In the genomic region with DNA sequence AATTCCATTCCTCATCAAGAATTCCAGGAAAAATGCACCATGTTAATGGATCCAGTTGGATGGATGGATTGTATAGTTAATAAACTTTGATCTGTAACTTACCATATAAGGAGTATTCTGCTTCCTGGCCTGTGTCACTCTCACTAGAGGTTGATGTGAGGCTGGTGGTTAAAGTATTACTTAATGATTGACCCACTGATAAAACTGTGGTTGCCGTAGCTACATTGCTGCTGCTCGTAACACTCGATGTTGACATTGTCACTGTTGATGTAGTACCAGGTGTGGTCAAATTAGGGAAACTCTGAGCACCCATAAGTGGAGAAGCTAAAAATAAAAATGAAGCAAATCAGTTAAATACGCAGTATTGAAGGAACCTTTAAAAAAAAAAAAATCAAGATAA, we compare ENCODE assay signal across 25 mouse cellular contexts.
A peak's percentile ranks its signal among the peaks of the same experiment; 100 is the strongest.
DNase-seq lines count a peak whose midpoint lies in the region; ATAC-seq and TF ChIP-seq lines count a peak whose summit lies in the region.
"Had no signal": no experiment of that assay in that cellular context is flagged by ENCODE, and none has a peak within 500 bp of the region (broad histone marks: within the 10 kb centered on the region; RNA-seq: fewer than 3 reads in every experiment).

No protein-coding gene starts in this region.

- H3K9ac ChIP-seq in intestine, embryonic 16.5 days (ENCODE audit: low read depth, low read length) = no peak overlapping the region
- no peak overlapping the region for H3K9ac ChIP-seq in liver, postnatal 0 days (replicated peaks)
- H3K9ac ChIP-seq: forebrain, embryonic 15.5 days; heart, embryonic 15.5 days; hindbrain, embryonic 13.5 days had no signal

- H3K27me3 ChIP-seq in intestine, embryonic 16.5 days (replicated peaks; ENCODE audit: control insufficient read depth, insufficient read depth, low read length) = no peaks in the 10 kb centered on the region
- H3K27me3 ChIP-seq in liver, postnatal 0 days (ENCODE audit: insufficient read depth, low read length) = no peaks in the 10 kb centered on the region
- H3K27me3 ChIP-seq: forebrain, embryonic 15.5 days; heart, embryonic 15.5 days; hindbrain, embryonic 13.5 days had no signal

- H3K4me1 ChIP-seq in intestine, embryonic 16.5 days (ENCODE audit: control insufficient read depth, insufficient read depth, low read length) = no peaks in the 10 kb centered on the region
- no peaks in the 10 kb centered on the region for H3K4me1 ChIP-seq in liver, postnatal 0 days (ENCODE audit: insufficient read depth)
- H3K4me1 ChIP-seq: forebrain, embryonic 15.5 days; hindbrain, embryonic 13.5 days; limb, embryonic 10.5 days had no signal

- no peak for TF ChIP-seq EP300 in liver, postnatal 0 days (IDR thresholded peaks at IDR 0.05; ENCODE audit: low read depth)

- ATAC-seq in activated CD4-positive, CD25-positive, alpha-beta regulatory T cell, adult 4 months = peak; percentile 36
- ATAC-seq in intestine, embryonic 16.5 days = peak; percentile 92
- peak; percentile 67 for ATAC-seq in liver, postnatal 0 days
- ATAC-seq in frontal cortex, adult (ENCODE audit: low TSS enrichment) = no peak
- ATAC-seq: forebrain, embryonic 15.5 days; inflammation-experienced regulatory T-cells, adult 6 months had no signal

- no peak overlapping the region for H3K4me3 ChIP-seq in intestine, embryonic 16.5 days (ENCODE audit: low read length)
- no peak overlapping the region for H3K4me3 ChIP-seq in liver, postnatal 0 days (ENCODE audit: low read depth, low read length)
- H3K4me3 ChIP-seq: forebrain, embryonic 15.5 days; heart, embryonic 15.5 days; hindbrain, embryonic 13.5 days; limb, embryonic 10.5 days had no signal

- no peak overlapping the region for H3K27ac ChIP-seq in intestine, embryonic 16.5 days (ENCODE audit: low read length)
- no peak overlapping the region for H3K27ac ChIP-seq in liver, postnatal 0 days (ENCODE audit: low read depth)
- H3K27ac ChIP-seq: forebrain, embryonic 15.5 days; heart, embryonic 15.5 days; hindbrain, embryonic 13.5 days; limb, embryonic 10.5 days had no signal

- WGBS in intestine, embryonic 16.5 days = 53% methylated on average over 4 of the region's 4 CpGs
- 68% methylated on average over 4 of the region's 4 CpGs for WGBS in liver, postnatal 0 days (ENCODE audit: insufficient replicate concordance)

- H3K4me2 ChIP-seq in intestine, embryonic 16.5 days (ENCODE audit: low read depth, low read length) = no peak overlapping the region
- no peak overlapping the region for H3K4me2 ChIP-seq in liver, postnatal 0 days (ENCODE audit: low read depth, low read length)
- H3K4me2 ChIP-seq: forebrain, embryonic 15.5 days; heart, embryonic 15.5 days; hindbrain, embryonic 13.5 days had no signal

- DNase-seq in 416B (ENCODE audit: low read depth) = peak; percentile 73
- no peak for DNase-seq in liver, postnatal 0 days
- DNase-seq in thymus, postnatal 25 days = no peak
- DNase-seq in urinary bladder, adult 18-20 months (ENCODE audit: low spot score in 2 of 2) = no peak
- no peak for DNase-seq in cerebellum, postnatal 25 days
- DNase-seq: adrenal gland, postnatal 14 days; B cell, adult 2 months; cerebellum, adult 2 months; cerebellum, postnatal 36 days; gastrocnemius, postnatal 14 days; heart, adult 18-20 months; heart, postnatal 36 days; lung, adult 18-20 months; midbrain, embryonic 14.5 days; retina, postnatal 1 day; thymus, adult 18-20 months; thymus, postnatal 4 days had no signal

- no peak for TF ChIP-seq CTCF in liver, postnatal 0 days (IDR thresholded peaks at IDR 0.05; ENCODE audit: low read depth)

- peaks cover 19% of the 10 kb centered on the region; the same call in 1 of the 2 replicates for H3K36me3 ChIP-seq in intestine, embryonic 16.5 days (ENCODE audit: control insufficient read depth, insufficient read depth, low read length)
- H3K36me3 ChIP-seq in liver, postnatal 0 days (replicated peaks; ENCODE audit: insufficient read depth, low read length) = peaks cover 80% of the 10 kb centered on the region

- no peaks in the 10 kb centered on the region for H3K9me3 ChIP-seq in intestine, embryonic 16.5 days (ENCODE audit: control insufficient read depth, low read length)
- no peaks in the 10 kb centered on the region for H3K9me3 ChIP-seq in liver, postnatal 0 days (ENCODE audit: low read length)
- H3K9me3 ChIP-seq: forebrain, embryonic 15.5 days; heart, embryonic 15.5 days; hindbrain, embryonic 13.5 days; limb, embryonic 10.5 days had no signal
